Mouse (Mus musculus): ENCODE measurements around the gene U2af2.

DNA sequence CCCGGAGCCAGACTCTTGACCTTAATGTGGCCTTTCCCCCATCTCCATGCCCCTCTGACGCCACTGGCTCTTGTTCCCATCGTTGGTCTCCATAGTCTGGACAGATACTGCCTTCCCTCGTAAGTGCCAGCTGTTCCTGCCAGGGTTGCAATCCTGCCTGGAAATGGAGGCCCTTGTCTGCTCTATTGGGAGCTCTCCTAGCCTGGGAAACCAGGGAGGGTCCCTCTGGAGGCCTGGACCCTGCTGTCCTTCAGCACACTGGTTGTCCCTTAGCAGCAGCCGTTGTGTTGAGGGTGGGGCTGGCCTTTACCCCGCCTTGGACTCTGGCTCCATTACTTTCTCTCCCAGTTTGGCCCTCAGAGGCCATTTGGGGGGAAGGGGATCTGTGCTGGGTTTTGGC lies 30.4 kb downstream of the U2af2 start:
- TF ChIP-seq E2F4 (IDR thresholded peaks at IDR 0.05; ENCODE audit: insufficient read depth) (no peak), POLR2A (IDR thresholded peaks at IDR 0.05; ENCODE audit: insufficient read length, low read depth) (no peak), USF1 (IDR thresholded peaks at IDR 0.05; ENCODE audit: low read depth) (no peak), CEBPB (IDR thresholded peaks at IDR 0.05; ENCODE audit: insufficient read depth, poor library complexity, severe bottlenecking) (no peak), REST (IDR thresholded peaks at IDR 0.05; ENCODE audit: insufficient read depth, insufficient read length) (no peak), SRF (IDR thresholded peaks at IDR 0.05; ENCODE audit: control insufficient read depth, insufficient read length, low read depth) (no peak), MYOG (IDR thresholded peaks at IDR 0.05; ENCODE audit: control insufficient read depth in 1 of 3, insufficient read depth in 1 of 3, insufficient read length in 2 of 3, low read depth in 2 of 3) (no peak), TCF12 (IDR thresholded peaks at IDR 0.05; ENCODE audit: insufficient read depth, poor library complexity, severe bottlenecking) (no peak), MAX (IDR thresholded peaks at IDR 0.05; ENCODE audit: low read depth) (no peak), POLR2AphosphoS2 (IDR thresholded peaks at IDR 0.05; ENCODE audit: insufficient read length, low read depth) (no peak)
